Mouse (Mus musculus) megakaryocyte progenitor cell, adult 5-6 weeks (primary cell): ENCODE data around the gene Edrf1. TPM values are rescaled to one million over a fixed set of nuclear protein-coding genes. Genes with fewer than 3 reads are reported as not detected.

ENCODE experiments used
- ATAC-seq: replicated peaks from 2 replicates; pipeline ENCODE4 v1.8.0; 2016; ENCODE audit warnings: mild to moderate bottlenecking, moderate TSS enrichment, inconsistent platforms; ENCODE audit not compliant: poor library complexity
- total RNA-seq, 2 experiments: library from RNA; stranded (forward) in 1 of 2; stranded (reverse) in 1 of 2; fragments of 157-497, 149-512 nt in 1 of 2; fragments of 200-1000 nt in 1 of 2; gene quantifications; 2 replicates each; pipeline versions ENCODE4 v1.2.3 to v1.2.4; 2015 to 2017

Gene Edrf1
- total RNA-seq (2015) (13.5 and 22.4 TPM in 2 replicates), total RNA-seq (2017) (20.4 and 26.7 TPM in 2 replicates)

DNA sequence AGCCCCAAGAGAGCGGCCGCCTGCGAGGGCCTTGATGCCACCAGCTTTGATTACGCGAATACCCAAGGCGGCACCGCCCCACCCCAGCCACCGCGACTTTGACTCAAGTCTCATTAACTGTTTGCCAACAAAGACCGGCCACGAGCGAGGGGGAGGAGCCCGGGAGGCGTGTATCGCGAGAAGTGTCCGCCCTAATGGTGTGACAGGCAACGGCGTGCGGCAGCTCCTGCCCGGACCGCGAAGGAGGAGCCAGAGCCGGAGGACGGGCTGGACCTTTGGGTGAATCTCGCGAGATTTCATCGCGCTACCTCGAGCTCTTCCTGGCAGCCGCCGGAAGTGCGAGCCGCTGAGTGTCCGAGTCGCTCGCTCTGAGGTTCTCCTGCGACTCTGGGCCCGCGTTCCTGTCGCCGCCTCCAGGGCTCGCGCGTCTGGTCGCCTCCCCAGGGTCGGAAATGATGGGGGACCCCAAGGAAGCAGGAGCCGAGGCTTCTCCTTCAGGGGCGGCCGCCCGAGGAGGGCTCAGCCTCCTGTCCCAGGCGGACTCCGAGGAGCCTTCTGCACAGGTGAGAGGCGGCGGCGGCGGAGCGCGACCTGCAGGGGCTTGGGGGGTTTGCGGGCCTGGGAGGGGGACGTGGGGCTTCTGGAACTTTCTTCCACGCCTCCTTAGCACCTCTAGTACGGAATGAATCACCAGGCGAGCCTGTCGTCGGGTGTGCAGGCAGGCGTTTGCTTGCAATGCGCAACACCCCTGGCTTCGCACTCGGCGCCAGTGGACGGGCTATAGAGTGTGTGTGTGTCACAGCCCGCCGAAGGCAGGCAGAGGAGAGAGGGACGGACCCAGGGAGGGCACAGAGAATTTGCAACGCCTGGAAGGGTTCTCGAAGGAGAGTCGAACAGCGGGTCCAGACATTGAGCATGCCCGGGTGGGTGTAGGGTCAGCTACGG lies at the start of gene Edrf1:
Gene Edrf1 (plus strand): TSS at position 183 of the 945 bp plus-strand sequence.
- peak; percentile 89 for ATAC-seq

DNA sequence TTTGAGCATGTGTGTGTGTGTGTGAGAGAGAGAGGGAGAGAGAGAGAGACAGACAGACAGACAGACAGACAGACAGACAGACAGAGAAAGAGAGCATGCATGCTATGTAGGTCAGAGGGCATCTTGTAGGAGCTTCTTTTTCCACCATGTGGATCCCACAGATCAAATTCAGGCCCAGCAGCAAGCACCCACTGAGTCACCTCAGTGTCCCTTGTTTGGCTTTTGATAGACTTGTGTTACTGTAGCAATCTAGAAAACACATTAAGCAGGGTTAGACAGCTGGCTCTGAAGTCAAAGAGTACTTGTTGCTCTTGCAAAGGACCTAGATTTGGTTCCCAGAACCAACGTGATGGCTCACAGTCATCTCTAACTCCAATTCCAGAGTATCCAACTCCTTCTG lies 45.6 kb upstream of the Edrf1 start:
- ATAC-seq, result no peak

DNA sequence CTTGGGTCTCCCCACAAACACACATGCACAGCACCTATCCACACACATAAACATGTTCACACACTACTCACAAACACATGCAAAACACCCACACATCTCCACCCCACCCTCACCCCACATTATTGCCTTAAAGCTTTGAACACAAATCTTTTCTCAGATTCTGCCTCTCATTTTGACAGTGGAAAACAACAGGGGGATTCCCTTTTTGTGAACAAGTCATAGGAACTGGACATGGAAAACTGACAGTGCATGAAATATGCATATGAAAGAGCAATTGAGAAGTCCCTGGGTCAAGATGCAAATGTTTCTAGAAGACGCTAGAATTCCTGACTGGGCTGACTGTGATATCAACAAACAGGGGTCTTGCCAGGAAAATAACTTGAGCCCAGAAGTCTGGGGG lies 36.8 kb upstream of the Edrf1 start:
- ATAC-seq, result no peak

DNA sequence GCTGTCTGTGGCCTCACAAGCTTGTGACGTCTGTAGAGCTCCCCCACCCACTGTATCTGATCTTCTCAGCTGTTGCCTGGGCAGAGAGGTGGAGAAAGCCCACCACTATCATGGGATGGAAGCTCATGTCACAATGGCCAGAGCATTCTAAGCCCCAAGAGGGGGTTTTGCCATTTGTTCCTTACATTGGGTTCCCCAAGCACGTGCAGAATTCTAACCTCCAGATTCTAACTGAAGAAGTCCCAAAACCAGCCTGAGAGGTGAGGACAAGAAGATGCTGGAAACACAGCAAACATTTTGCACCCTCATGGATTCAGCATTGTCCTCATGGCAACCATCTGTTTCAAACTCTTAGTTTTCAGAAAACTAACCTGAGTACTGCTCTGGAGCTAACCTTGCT lies 35.3 kb upstream of the Edrf1 start, which contains the start of gene Tex36:
Gene Tex36 (minus strand): TSS at position 101 of the 400 bp plus-strand sequence.
- no peak for ATAC-seq

DNA sequence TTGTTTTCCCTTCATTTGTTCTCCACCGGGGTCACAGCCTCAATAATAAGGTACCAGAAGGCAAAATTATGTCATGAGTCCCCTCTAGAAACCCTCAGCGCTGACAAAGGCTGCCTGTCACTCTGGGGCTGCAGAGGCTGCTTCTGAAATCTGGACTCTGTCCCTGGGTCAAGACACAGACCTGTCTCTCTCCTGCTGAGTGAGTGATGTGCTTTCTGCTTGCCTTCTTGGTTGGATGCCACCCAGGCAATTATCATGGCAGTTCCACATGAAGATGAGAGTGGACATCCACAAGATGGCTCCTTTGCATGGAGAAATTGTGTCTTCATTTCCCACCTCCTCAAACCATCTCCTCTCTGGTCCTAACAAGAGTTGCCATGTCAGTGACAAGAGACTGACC lies 34.2 kb upstream of the Edrf1 start:
- ATAC-seq, result no peak

DNA sequence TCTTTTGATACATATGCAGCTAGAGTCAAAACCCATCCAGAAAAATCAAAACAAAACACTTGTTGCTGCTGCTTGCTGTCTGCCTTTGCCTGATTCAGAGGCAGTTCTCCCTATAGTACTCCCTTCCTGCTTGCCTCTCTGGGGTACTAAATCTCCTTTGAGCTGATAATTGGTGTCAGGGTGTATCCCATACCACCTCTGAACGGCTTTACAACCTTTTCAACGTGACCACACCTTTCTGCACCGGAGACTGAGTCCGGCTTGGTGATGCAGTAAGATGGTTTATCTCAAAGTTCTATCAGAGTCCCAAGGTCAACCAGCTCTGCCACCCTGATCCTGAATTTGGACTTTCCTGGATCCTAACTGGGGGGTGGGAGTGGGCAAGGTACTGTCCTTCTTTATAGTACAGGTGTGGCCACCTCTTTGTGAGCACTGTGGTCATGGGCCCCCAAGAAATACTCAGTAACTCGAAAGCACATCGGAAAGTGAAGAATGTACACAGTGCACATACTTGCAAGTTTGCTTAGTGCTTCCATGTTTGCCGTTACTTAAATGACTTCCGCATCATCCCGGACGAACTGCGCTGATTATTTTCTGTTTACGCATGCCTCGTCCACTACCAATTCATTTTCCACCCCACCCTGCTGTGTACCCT lies 32.8 kb upstream of the Edrf1 start:
- no peak for ATAC-seq

DNA sequence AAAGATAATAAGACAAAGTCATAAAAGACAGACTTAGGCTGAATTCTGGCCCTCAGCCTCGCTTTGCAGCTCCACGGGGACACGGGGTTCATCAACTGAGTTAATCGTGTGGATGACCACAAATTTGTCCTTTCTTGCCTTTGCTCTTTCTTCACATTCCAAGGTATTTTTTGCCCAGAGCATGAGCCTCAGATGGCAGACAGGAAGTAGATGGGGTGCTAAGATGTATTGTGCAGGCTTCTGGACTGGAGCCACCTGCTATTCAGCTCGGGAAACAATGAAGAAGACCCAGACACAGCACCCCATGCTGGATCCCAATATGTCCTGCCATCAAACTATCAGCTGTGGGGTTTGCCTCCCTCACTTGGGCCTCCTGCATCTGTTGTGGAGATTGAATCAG lies 30.0 kb upstream of the Edrf1 start:
- no peak for ATAC-seq

DNA sequence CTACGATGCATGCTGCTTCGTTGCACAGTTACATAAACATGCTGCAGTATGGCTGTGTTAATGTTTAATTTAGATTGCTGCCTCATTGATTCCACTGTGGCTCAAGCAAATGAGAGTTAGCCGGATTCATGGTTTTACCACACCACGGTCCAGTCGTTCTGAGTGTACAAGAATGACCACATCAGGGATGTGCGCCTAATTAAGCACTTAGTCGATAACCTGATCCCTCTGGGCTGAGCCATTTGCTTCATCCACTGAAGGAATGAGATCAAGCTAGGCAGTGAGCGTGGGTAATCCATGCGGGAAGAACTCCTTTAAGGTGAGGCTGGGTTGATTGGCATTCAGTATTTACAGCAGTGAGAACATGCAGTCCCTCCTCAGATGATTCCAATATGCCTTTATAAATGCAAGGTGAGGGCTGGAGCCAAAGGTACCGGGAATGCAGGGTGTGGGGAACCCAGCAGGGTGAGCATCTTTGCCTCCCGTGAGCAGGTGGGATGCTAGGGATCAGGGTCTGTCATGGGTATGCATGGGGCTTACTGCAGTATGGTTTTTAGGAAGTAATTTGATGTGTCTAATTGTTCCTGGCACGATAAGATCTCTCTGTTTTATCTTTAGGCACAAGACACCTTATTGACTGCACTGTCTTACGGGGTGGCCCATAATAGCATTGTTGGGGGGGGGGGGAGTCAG lies 29.3 kb upstream of the Edrf1 start:
- no peak for ATAC-seq

DNA sequence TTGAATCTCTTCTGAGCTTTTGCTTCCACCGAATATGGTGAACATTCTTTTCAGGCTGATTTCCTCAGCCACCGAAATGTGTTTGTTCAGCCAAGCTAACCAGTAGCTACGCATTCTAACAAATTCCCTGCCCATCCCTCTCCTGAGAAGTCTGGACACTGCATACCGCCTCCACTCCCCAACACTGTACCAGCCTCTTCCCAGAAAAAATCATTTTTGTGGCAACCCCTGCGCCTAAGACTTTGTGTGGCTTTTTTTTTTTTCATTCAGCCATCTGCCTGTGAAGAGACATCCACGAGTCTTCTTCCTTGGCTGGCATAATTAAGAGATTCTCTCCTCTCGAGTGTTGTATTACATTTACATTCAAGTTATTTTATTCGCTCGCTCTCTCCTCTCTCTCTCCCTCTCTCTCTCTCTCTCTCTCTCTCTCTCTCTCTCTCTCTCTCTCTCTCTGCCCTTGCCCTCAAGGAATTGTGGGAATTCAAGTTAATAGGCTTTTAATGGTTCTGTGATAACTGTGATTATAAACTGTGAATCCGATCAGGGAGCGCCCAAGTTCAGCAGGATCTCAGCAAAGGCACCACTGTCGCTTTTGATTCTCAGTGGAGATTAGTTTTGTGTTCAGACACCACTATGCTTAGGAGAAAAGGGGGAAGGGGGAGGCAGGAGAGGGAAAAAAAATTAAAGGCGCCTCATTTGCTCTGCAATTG lies 28.6 kb upstream of the Edrf1 start:
- no peak for ATAC-seq

DNA sequence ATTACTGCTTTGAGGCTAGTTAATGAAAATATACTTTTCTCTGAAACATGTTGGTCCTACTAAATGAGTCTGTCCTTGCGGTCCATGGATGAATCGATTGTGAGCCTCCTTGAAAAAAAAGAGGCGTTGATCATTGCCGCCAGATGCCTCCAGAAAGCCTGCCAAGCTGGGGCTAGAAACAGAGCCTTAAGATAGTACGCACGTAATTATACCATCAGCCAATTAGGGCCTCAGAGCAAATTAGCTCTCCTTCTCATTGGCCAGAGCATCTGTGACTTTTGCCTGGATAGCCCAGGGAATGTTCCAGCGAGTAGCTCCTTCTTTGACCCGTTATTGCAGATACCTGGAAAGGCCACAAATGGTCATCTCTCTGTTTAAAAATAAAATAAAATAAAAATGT lies 27.8 kb upstream of the Edrf1 start:
- ATAC-seq, result no peak

DNA sequence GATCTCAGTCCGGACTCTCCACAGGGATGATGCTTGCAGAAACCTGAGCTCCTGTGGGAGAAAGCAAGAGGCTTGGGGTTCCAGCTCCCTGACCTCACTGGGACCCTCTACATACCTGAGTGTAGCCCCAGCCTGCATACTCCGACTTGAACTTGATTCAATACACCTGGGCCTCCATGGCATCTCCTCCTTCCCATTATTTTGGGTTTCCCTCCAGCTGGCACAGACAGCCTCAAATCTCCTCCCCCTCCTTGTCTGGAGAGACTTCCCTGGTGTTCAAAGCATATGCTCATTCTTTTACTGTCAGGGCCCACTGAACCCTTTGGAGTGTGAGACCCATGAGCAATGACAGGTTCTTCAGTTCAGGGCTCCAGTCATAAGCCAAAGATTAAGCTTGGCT lies 24.4 kb upstream of the Edrf1 start:
- ATAC-seq, result no peak

DNA sequence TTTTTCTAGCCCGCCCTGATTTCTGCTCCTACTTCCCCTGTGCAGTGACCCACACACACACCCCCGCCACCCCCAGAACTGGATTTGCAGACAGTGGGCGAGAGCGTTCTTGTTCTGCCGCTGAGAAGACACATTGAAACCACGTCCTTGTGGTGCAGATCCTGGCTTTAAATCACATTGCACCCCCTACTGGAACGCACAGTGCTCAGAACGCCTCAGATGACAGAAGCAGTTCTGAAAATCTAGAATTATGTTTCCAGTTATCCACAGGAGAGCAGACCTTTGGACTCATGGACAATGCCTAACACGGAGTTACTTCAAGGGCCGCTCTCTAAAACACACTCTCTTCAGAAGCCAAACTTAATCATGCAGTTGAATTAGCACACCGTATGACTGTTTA lies 16.6 kb upstream of the Edrf1 start:
- peak; percentile 42; the same call in 1 of the 2 replicates for ATAC-seq

DNA sequence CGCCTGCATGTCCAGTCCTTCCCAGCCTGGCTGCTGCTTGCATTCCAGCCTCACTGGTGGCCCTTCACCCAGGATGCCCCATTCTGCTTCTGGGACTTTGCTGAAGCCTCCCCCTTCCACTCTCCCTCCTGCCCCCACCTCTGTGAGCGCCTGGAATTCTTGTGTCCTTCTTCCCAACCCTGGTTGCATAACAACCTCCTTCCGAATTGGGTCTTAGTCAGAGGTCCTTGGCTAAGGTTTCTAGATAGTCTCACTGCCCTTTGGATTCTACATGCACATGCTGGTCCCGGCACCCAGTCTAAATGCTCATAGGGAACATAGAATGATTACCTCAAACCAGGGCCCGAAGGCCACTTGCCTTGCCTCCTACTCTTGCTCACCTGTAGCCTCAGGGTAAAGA lies 14.1 kb upstream of the Edrf1 start:
- no peak for ATAC-seq

DNA sequence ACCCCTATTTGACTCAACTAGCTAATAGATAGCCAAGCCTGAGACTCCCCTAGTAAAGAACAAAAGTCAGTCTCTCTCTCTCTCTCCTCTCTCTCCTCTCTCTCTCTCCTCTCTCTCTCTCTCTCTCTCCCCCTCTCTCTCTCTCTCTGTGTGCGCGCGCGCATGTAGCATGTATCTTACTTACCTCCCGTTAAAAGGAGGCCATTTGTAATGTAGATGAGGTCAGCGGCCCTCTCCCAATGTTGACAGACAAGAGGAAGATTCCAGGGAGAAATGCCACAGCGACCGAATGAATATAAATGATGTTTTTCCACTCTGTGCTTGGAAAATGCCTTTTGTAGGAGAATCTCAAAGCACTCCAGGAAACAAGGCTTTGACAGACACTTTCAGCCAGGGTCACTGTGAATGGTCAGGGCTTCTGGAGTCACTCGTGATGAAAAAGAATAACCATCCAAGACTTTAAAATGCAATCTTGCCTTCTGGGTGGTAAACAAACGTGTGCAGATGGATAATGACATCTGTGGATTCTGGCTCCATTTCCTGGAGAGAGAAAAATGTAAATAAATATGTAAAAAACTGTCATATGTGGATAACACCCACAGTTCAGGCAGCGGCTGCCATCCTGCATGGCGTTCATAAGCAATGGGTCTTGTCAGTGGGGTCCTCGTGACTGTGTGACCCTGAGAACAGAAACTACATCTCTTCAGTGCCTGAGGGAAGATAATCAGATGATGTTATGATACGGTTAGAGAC lies 10.0 kb upstream of the Edrf1 start:
- ATAC-seq, result no peak

DNA sequence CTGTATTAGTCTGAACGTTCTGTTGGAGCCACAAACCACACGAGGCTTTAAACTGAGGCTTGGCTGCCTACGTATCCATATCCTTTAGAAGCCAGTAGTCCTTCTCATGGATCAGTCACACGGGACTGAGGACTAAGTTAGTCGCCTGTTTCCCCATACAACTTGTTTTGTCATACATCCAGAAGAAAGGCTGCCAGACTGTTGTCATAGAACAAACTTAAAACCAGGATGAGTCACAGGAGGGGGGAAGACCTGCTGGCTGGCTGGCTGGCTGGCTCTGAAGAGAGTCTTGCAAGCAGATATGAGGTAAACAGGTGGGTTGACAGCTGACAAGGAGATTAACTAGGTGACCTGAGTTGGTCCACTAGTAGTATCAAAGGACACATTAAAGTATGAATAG lies 6.5 kb upstream of the Edrf1 start:
- no peak for ATAC-seq

DNA sequence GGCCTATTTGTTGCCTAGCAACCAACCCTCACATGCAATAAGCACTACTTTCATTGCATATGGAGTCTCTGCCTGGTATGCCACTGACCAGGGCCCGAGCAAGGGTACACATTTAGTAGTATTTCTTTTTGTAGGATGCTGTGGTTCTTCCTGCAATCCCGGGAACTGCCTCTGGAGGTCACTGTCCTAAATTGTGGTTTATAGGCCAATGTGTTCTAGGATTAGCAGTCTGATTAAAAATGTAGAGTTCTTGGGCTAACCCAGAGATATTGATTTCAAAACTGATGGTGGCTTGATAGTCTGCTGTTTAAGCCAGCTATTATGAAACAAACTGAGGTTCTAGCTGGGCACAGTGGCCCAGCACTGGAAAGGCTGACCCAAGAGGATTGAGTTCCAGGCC lies 4.9 kb upstream of the Edrf1 start:
- ATAC-seq, result peak; percentile 43

DNA sequence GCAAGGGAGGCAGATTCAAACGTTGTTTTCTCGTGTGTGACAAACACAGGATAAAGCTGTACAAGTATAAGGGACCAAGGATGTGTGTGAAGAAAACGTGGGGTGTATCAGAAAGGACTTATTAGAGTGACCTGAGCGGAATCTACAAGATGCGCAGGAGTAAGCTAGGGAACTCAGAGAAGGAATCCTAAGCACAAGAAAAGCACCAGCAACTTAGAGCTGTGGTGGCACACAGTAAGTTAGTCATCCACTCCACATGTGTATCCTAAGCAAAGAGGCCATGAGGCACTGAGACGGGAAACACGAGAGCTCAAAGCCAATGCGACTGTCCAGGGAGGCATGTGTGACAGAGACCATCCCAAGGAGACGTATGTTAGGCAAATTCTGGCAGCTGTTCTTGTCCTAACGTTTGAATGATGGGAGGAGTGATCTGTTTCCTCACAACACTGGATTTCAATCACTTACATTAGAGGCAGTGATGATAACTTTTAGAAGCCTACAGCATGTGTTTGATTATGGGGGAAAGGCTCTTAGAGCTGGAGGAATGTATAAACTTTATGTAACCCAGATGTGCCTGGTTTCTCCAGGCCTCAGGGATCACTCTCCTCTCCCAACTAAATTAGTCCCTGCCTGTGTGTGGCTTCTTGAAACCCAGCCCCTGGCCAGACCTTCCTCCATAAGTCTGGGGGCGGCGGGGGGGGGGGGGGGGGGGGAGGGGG lies 2.3 kb upstream of the Edrf1 start:
- ATAC-seq, result no peak

DNA sequence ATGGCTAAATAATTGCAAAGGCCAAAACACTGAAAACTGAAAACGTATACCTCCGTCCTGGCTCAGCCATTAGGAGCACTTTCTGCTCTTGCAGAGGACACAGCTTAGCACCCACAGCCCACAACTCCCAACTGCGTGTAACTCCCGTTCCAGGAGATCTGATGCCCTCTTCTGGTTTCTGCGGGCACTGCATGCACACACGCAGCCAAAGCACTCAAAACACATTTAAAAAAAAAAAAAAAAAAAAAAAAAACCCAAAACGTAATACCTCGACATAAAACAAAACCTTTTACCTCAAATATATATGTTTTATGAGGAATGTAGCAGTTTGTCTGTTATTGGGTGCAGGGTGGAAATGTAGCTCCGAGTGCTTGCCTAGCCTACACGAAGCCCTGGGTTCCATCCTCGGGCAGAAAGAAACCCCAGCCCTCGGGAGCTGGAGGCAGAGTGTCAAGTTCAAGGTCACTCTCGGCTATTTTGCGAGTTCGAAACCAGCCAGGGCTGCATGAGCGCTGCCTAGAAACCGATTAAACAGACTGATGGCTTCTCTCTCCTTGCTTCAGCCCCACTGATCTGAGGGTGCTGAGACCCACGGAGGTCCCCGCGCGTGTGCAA lies 498 bp upstream of the Edrf1 start:
- peak; percentile 66 for ATAC-seq

DNA sequence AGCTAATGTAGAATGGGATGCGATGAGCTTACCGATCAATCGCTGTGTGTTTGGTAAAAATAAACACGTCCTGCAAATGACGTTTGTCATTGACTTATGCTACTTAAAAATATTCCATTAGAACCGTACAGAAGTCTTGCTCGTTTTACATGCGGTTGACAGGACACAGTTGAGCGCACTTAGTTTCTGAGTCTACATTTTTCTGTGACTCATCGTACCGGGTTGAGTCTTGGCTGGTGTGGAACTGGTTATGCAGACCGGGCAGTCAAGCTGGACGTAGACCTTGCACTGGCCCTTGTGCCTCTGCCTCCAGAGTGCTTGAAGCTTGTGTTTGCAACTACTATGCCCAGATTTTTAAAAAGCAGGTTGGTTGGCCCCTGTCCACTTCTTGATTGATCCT lies 963 bp downstream of the Edrf1 start:
- ATAC-seq, result no peak
